Mouse (Mus musculus) kidney, adult 18-20 months (tissue): ENCODE measurements around the gene Klra8.
"Not testable (repeated sequence)": the region's sequence is repeated elsewhere in the genome, so short reads cannot be mapped to it uniquely, and the experiment has no call there.

Experiments
- DNase-seq: peaks from one replicate; pipeline ENCODE4 v3.0.0; 2021

Gene Klra8

DNA sequence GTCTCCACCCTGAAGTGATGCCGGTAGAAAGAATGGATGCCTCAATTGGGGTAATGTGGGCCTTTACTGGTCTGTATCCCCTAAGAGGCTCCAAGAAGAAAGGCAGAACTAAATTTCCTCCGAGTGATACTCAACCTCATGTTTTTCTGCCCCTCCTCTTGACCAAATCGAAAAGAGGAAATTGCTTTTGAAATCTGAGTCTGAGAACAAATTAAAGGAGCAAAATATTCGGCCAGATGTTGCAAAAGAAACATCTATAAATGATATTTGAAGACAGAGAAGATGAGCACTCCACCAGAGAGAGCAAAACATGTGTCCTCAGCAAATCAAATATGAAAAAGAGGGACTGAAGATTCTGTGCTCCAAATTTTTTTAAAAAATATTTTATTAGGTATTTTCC lies at the start of gene Klra8:
Klra8 (minus strand) TSS at position 101 of the 400 bp plus-strand sequence.
- DNase-seq = not testable (repeated sequence)

GRCm38 (mm10) chr6:130110485-130110884 lies 19.2 kb downstream of the Klra8 start:
- no peak for DNase-seq

DNA sequence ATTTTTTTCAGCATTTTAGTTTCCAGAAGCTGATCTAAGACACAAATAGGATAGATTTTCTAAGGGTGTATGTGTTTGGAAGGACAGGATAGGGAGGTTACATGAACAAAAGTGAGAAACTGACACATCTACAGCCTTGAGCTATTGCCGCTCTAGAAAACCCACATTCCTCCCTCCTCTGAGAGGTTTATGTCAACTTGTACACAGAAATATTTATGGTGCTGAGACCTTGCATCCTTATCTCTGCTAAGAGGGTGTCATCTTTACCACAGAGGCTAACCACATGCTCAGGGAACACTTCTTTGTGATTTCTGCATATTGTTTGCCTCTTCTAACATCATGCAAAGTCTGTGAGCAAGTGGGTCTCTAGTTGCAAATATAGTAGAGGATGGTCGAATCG lies 27.0 kb downstream of the Klra8 start:
- not testable (repeated sequence) for DNase-seq

GRCm38 (mm10) chr6:130092336-130092948 lies 37.3 kb downstream of the Klra8 start:
- DNase-seq = no peak

DNA sequence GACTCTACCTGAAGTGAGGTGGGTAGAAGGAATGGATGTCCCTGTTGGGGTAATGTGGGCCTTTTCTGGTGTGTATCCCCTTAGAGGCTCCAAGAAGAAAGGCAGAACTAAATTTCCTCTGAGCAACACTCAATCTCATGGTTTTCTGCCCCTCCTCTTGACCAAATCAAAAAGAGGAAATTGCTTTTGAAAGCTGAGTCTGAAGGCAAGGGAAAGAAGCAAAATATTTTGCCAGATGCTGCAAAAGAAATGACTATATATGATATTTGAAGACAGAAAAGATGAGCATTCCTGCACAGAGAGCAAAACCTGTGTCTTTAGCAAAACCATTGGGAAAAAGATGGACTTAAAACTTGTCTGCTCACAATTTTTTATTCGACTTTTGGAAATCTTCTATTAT lies 62.5 kb downstream of the Klra8 start, which contains the start of gene Klra4:
Klra4 (minus strand) TSS at position 101 of the 400 bp plus-strand sequence.
- not testable (repeated sequence) for DNase-seq
